Mouse (Mus musculus): ENCODE data around the gene Rbfox3. TPM values are rescaled to one million over a fixed set of nuclear protein-coding genes. Genes with fewer than 3 reads are reported as not detected.

Gene Rbfox3
- polyA plus RNA-seq, 1 experiment from 2014 or later: 51.1 TPM

DNA sequence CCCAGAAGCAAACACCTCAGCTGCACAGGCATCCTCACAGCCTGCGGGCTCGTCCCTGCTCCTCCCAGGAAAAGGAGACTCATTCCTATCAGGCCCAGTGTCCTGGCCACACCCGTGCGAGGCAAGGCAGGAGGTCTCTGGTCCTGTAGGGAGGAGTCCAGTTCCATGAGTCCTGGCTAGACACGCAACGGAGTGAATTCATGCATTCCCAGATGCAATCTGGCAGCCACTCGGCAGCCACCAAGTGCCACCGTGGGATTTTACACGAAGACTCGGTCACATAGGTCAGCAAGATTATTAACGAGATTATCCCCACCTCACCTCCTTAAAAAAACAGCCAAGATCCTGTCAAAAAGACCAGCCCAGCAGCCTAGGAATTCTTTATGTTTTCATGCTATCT, 37.4 kb downstream of the Rbfox3 start:
- Histone ChIP-seq H3K27ac (replicated peaks) (0 out of 2 replicates have a peak overlapping the region, but pooled peaks have one; percentile 11), H3K9me3 (no peaks in the 10 kb centered on the region), H3K9ac (replicated peaks) (no peak overlapping the region), H3K36me3 (no peaks in the 10 kb centered on the region), H3K27me3 (no peaks in the 10 kb centered on the region), H3K4me3 (no peak overlapping the region), H3K4me1 (peaks cover 24% of the 10 kb centered on the region), H3K4me2 (replicated peaks) (no peak overlapping the region)
- WGBS: 50% methylated on average over 11 of the region's 11 CpGs
- no peak for ATAC-seq (replicated peaks)

DNA sequence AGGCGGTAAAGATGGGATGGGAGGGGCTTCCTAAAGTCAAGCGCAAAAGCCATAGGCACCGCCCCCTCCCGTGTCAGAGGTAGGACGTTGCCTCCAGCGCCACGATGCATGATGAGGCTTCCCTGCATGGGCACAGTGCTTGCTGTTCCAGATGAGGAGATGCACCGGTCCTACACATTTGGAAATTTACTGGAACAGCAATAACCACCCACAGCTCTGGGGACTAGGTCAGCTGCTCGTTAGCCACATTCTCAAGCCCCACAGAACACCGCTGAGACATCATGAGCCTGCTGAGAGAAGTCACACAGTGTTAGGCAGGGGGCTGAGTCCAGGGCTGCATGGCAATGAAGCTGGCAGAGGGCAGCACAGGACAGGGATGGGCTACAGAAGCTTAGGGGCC, 39.9 kb downstream of the Rbfox3 start:
- H3K9ac ChIP-seq (replicated peaks): no peak overlapping the region
- no peak overlapping the region for H3K4me2 ChIP-seq (replicated peaks)
- no peaks in the 10 kb centered on the region for H3K27me3 ChIP-seq
- H3K9me3 ChIP-seq: no peaks in the 10 kb centered on the region
- ATAC-seq (replicated peaks): no peak
- H3K27ac ChIP-seq (replicated peaks): no peak overlapping the region
- peaks cover 24% of the 10 kb centered on the region for H3K4me1 ChIP-seq
- H3K4me3 ChIP-seq: no peak overlapping the region
- no peaks in the 10 kb centered on the region for H3K36me3 ChIP-seq
- 80% methylated on average over 10 of the region's 10 CpGs for WGBS

- Histone ChIP-seq H3K36me3 (no peaks in the 10 kb centered on the region), H3K4me2 (replicated peaks) (no peak overlapping the region), H3K27ac (replicated peaks) (no peak overlapping the region), H3K27me3 (no peaks in the 10 kb centered on the region), H3K4me1 (peaks cover 19% of the 10 kb centered on the region), H3K9ac (replicated peaks) (no peak overlapping the region), H3K9me3 (no peaks in the 10 kb centered on the region), H3K4me3 (no peak overlapping the region)
- ATAC-seq (replicated peaks): no peak
- whole genome bisulfite sequencing: 71% methylated on average over 3 of the region's 3 CpGs
Observed at GRCm38 (mm10) chr11:118863360-118863759, 48.0 kb downstream of the Rbfox3 start.

DNA sequence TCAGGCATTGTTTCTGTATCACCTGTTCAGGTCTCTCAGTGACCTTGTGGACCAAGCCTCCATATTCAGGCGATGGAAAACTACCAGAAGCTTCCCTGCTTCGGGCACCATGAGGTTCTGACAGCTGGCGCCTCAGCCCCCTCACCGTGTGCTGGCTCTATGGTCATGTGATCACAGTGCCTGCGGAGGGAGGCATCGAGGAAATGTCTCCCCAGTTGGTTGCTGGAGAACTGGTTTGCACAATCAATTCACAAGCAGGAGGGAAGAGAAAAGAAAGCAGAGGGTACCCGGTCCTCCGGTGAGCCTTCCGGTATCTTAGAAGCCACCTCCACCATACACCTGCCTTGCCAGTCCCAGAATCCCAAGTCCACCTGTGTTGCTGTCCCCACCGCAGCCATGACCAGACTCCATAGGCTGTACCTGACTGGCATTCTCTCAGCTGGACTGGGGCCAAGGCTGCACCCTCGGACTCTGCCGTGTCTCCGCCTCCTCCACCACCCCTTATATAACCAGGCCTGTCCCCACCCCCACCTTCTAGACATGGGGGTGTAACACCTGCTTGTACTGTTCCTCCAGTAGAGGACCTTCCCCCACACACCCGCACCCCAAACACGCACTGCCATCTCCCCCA, 49.5 kb downstream of the Rbfox3 start:
- ATAC-seq (replicated peaks): no peak
- WGBS: 81% methylated on average over 15 of the region's 15 CpGs
- Histone ChIP-seq H3K36me3 (no peaks in the 10 kb centered on the region), H3K4me1 (peaks cover 21% of the 10 kb centered on the region), H3K9ac (replicated peaks) (no peak overlapping the region), H3K27ac (replicated peaks) (no peak overlapping the region), H3K4me2 (replicated peaks) (no peak overlapping the region), H3K27me3 (no peaks in the 10 kb centered on the region), H3K4me3 (no peak overlapping the region), H3K9me3 (no peaks in the 10 kb centered on the region)

GRCm38 (mm10) chr11:118861246-118861645, 50.2 kb downstream of the Rbfox3 start:
- peaks cover 21% of the 10 kb centered on the region for H3K4me1 ChIP-seq
- ATAC-seq (replicated peaks): no peak
- WGBS: 69% methylated on average over 6 of the region's 6 CpGs

GRCm38 (mm10) chr11:118860812-118861211, 50.6 kb downstream of the Rbfox3 start:
- Histone ChIP-seq H3K4me3 (no peak overlapping the region), H3K9ac (replicated peaks) (no peak overlapping the region), H3K27me3 (no peaks in the 10 kb centered on the region), H3K9me3 (no peaks in the 10 kb centered on the region), H3K27ac (replicated peaks) (no peak overlapping the region), H3K36me3 (no peaks in the 10 kb centered on the region), H3K4me1 (peaks cover 21% of the 10 kb centered on the region), H3K4me2 (replicated peaks) (no peak overlapping the region)
- no peak for ATAC-seq (replicated peaks)
- 88% methylated on average over 8 of the region's 8 CpGs for WGBS

More at GRCm38 (mm10) chr11:118861246-118861645, 50.2 kb downstream of the Rbfox3 start:
- Histone ChIP-seq H3K4me2 (replicated peaks) (no peak overlapping the region), H3K27ac (replicated peaks) (no peak overlapping the region), H3K27me3 (no peaks in the 10 kb centered on the region), H3K36me3 (no peaks in the 10 kb centered on the region), H3K9ac (replicated peaks) (no peak overlapping the region), H3K4me3 (no peak overlapping the region), H3K9me3 (no peaks in the 10 kb centered on the region)

GRCm38 (mm10) chr11:118859839-118860238, 51.6 kb downstream of the Rbfox3 start:
- H3K4me1 ChIP-seq: peaks cover 21% of the 10 kb centered on the region
- 57% methylated on average over 5 of the region's 5 CpGs for WGBS

GRCm38 (mm10) chr11:118858305-118858704, 53.1 kb downstream of the Rbfox3 start:
- Histone ChIP-seq H3K4me3 (no peak overlapping the region), H3K9ac (replicated peaks) (no peak overlapping the region), H3K4me1 (peaks cover 17% of the 10 kb centered on the region), H3K27ac (replicated peaks) (0 out of 2 replicates have a peak overlapping the region, but pooled peaks have one; percentile 19), H3K9me3 (no peaks in the 10 kb centered on the region), H3K4me2 (replicated peaks) (no peak overlapping the region), H3K36me3 (no peaks in the 10 kb centered on the region), H3K27me3 (no peaks in the 10 kb centered on the region)
- ATAC-seq (replicated peaks): no peak
- 79% methylated on average over 11 of the region's 11 CpGs for WGBS

More at GRCm38 (mm10) chr11:118859839-118860238, 51.6 kb downstream of the Rbfox3 start:
- Histone ChIP-seq H3K27me3 (no peaks in the 10 kb centered on the region), H3K9me3 (no peaks in the 10 kb centered on the region), H3K9ac (replicated peaks) (no peak overlapping the region), H3K36me3 (no peaks in the 10 kb centered on the region), H3K27ac (replicated peaks) (no peak overlapping the region), H3K4me3 (no peak overlapping the region), H3K4me2 (replicated peaks) (no peak overlapping the region)
- ATAC-seq (replicated peaks): no peak

DNA sequence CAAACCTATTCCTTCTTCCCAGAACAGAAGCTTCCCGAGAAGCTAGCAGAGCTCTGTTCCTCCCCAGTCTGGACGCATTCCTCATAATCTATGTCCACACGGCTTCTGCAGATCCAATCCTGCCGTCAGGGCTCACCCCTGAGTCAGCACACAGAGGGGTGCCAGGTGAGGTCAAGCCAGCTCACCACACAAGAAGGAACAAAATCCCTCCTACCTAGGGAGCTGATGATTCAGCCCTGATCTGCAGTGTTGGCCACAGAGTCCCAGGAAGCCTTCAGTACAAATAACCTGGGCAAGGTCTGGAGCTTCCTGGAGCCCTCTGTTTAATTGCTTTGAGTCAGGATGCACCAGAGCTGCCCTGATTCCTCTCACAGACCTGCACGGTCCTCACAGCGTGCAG, 60.0 kb downstream of the Rbfox3 start:
- Histone ChIP-seq H3K36me3 (no peaks in the 10 kb centered on the region), H3K4me2 (replicated peaks) (no peak overlapping the region), H3K27ac (replicated peaks) (no peak overlapping the region), H3K9ac (replicated peaks) (no peak overlapping the region), H3K27me3 (no peaks in the 10 kb centered on the region), H3K4me3 (no peak overlapping the region), H3K9me3 (no peaks in the 10 kb centered on the region), H3K4me1 (peaks cover 16% of the 10 kb centered on the region)
- WGBS: 85% methylated on average over 6 of the region's 6 CpGs
- no peak for ATAC-seq (replicated peaks)

GRCm38 (mm10) chr11:118847986-118848385, 63.4 kb downstream of the Rbfox3 start:
- Histone ChIP-seq H3K27ac (replicated peaks) (peak overlapping the region; percentile 38), H3K27me3 (no peaks in the 10 kb centered on the region), H3K4me1 (peaks cover 16% of the 10 kb centered on the region), H3K9ac (replicated peaks) (no peak overlapping the region), H3K4me3 (no peak overlapping the region), H3K4me2 (replicated peaks) (no peak overlapping the region), H3K9me3 (no peaks in the 10 kb centered on the region), H3K36me3 (no peaks in the 10 kb centered on the region)
- WGBS: 60% methylated on average over 7 of the region's 7 CpGs
- no peak for ATAC-seq (replicated peaks)

DNA sequence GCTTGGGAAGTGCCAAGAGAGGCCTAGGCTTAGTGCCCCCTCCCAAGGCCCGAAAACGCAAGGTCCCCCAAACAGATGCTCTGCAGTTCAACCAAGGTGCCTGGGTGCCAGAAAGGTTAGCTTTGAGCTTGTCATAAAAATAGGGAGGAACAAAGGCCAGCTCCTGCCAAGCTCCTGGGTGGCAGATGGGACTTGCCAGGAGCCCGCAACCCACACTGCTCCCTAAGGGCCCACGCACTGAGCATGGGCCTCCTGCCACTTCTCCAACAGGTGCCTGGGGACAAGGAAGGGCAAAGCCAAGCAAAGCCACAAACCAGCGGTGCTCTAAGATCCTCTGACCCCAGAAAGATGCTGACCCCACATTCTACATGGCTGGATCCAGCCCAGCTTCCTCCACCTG, 70.4 kb downstream of the Rbfox3 start:
- Histone ChIP-seq H3K36me3 (no peaks in the 10 kb centered on the region), H3K27me3 (no peaks in the 10 kb centered on the region), H3K4me1 (peaks cover 16% of the 10 kb centered on the region), H3K27ac (replicated peaks) (no peak overlapping the region), H3K4me2 (replicated peaks) (no peak overlapping the region), H3K9me3 (no peaks in the 10 kb centered on the region), H3K9ac (replicated peaks) (no peak overlapping the region), H3K4me3 (no peak overlapping the region)
- ATAC-seq (replicated peaks): no peak
- WGBS: 62% methylated on average over 5 of the region's 5 CpGs

GRCm38 (mm10) chr11:118838167-118838566, 73.2 kb downstream of the Rbfox3 start:
- H3K4me1 ChIP-seq: peaks cover 16% of the 10 kb centered on the region
- H3K4me2 ChIP-seq (replicated peaks): no peak overlapping the region
- no peak for ATAC-seq (replicated peaks)
- H3K9me3 ChIP-seq: no peaks in the 10 kb centered on the region
- H3K4me3 ChIP-seq: no peak overlapping the region
- H3K27me3 ChIP-seq: no peaks in the 10 kb centered on the region
- WGBS: 52% methylated on average over 4 of the region's 4 CpGs
- H3K36me3 ChIP-seq: no peaks in the 10 kb centered on the region
- no peak overlapping the region for H3K27ac ChIP-seq (replicated peaks)
- H3K9ac ChIP-seq (replicated peaks): no peak overlapping the region

DNA sequence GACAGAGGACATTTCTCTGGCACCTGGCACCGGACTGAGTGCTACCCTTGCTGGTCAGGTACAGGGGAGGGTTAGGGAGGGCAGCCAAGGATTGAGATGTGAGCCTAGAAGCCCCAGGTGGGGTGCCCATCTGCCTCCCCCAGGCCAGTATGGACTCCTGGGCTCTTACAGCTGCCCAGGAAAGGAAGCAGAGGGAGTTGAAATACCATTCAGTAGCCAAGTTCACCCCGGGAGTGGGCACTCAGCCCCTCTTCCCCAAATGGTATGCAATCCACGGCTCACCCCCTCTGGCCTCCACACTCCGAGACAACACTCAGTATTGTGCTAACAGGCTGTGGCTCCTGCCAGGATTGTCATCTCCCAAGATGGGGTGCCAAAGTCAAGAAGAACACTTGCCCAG, 74.5 kb downstream of the Rbfox3 start:
- H3K4me3 ChIP-seq: no peak overlapping the region
- H3K9ac ChIP-seq (replicated peaks): no peak overlapping the region
- peaks cover 18% of the 10 kb centered on the region for H3K4me1 ChIP-seq

More for the DNA sequence above, 74.5 kb downstream of the Rbfox3 start:
- WGBS: 50% methylated on average over 4 of the region's 4 CpGs
- Histone ChIP-seq H3K9me3 (no peaks in the 10 kb centered on the region), H3K36me3 (no peaks in the 10 kb centered on the region), H3K27me3 (no peaks in the 10 kb centered on the region), H3K4me2 (replicated peaks) (no peak overlapping the region), H3K27ac (replicated peaks) (0 out of 2 replicates have a peak overlapping the region, but pooled peaks have one; percentile 14)
- ATAC-seq (replicated peaks): no peak
